Mouse (Mus musculus) forebrain, postnatal 0 days (tissue): Measurements from ENCODE around the gene Ipo4. TPM values are rescaled to one million over a fixed set of nuclear protein-coding genes. Genes with fewer than 3 reads are reported as not detected.

Source experiments
- ATAC-seq: fragments of 200-750 bp; cut with Nextera tagmentation; 2 replicates; pipeline ENCODE4 v1.8.0; 2017; ENCODE audit warnings: mild to moderate bottlenecking, moderate library complexity
- DNase-seq: peaks from one replicate; pipeline ENCODE4 v3.0.0-alpha.2; 2015
- H3K27ac ChIP-seq: fragments of 300-500 bp; sonication (generic); 2 replicates; pipeline ENCODE4 v1.5.1; 2014; ENCODE audit warnings: low read depth, mild to moderate bottlenecking, antibody characterized with exemption, low read length, moderate library complexity, mixed read lengths
- H3K27me3 ChIP-seq: fragments of 300-500 bp; sonication (generic); 2 replicates; pipeline ENCODE4 v1.6.1; 2014; ENCODE audit warnings: mild to moderate bottlenecking, low read length, mixed read lengths; ENCODE audit not compliant: insufficient read depth
- H3K36me3 ChIP-seq: fragments of 300-500 bp; sonication (generic); 2 replicates; pipeline ENCODE4 v1.6.1; 2014; ENCODE audit warnings: mild to moderate bottlenecking, moderate library complexity; ENCODE audit not compliant: insufficient read depth
- H3K4me1 ChIP-seq: fragments of 300-500 bp; sonication (generic); 2 replicates; pipeline ENCODE4 v1.6.1; 2014; ENCODE audit warnings: antibody characterized with exemption; ENCODE audit not compliant: insufficient read depth
- H3K4me2 ChIP-seq: fragments of 300-500 bp; sonication (generic); 2 replicates; pipeline ENCODE4 v1.6.1; 2014; ENCODE audit warnings: low read depth, mild to moderate bottlenecking, moderate library complexity
- H3K4me3 ChIP-seq: fragments of 300-500 bp; sonication (generic); 2 replicates; pipeline ENCODE4 v1.5.1; 2014; ENCODE audit warnings: low read depth, low read length, mixed read lengths
- H3K9ac ChIP-seq: fragments of 300-500 bp; sonication (generic); 2 replicates; pipeline ENCODE4 v1.6.1; 2014; ENCODE audit warnings: mild to moderate bottlenecking
- H3K9me3 ChIP-seq: fragments of 300-500 bp; sonication (generic); 2 replicates; pipeline ENCODE4 v1.6.1; 2016; ENCODE audit warnings: low read length
- CTCF ChIP-seq: sonication (generic); IDR thresholded peaks from 2 replicates; pipeline ENCODE4 v1.5.1; 2016; ENCODE audit warnings: antibody characterized with exemption, control low read depth, low read depth
- WGBS: fragments of 180-500 bp; shearing (Covaris S2); extraction: QIAGEN DNeasy Blood & Tissue Kit; methylation state at CpG from one replicate; pipeline ENCODE4 v1.1.7; 2014; 5-methylcytosine and 5-hydroxymethylcytosine counted together
- polyA plus RNA-seq: library from polyadenylated mRNA; unstranded; fragments of >200 nt; fragmentation: Nextera tagmentation; extraction: Ambion mirVana; gene quantifications from 2 replicates; pipeline ENCODE4 v1.2.1, GENCODE M21; 2015
- total RNA-seq: library from RNA; depleted of rRNA; stranded (reverse); fragments of >200 nt; gene quantifications from 2 replicates; pipeline ENCODE4 v1.2.3, GENCODE M21; 2014

Ipo4 gene
- total and polyA plus RNA-seq, 2 experiments from 2014 or later: 90.9 to 92.0 TPM

DNA sequence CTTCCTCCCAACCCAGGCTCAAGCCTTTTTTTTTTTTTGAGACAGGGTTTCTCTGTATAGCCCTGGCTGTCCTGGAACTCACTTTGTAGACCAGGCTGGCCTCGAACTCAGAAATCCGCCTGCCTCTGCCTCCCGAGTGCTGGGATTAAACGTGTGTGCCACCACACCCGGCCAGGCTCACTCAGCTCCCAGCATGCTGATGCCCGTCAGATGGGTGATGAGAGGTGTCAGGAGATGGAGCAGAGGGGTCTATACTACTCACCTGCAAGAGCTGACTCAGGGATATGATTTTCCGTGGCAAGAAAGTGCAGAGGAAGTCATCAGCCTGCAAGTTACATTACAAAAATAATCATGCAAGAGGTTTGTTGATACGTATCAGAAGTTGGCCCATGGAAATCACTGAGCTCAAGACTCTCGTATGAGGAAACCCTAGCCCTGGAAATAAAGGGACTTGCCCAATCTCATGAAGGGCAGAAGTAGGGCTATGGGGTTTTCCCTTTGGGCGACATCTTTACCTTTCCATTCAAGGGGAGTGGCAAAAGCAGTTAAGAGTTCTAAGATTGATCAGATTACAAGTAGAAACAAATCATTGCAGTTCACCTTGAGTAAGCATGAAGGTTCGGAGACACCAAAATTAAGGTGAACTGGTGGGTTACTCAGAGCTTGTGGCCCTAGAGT is 45.8 kb downstream of the Ipo4 start:
- no peak for TF ChIP-seq CTCF
- H3K4me1 ChIP-seq: peaks cover 19% of the 10 kb centered on the region
- no peak for DNase-seq
- H3K27ac ChIP-seq: no peak overlapping the region
- no peaks in the 10 kb centered on the region for H3K27me3 ChIP-seq
- 86% methylated on average over 11 of the region's 11 CpGs for WGBS
- H3K36me3 ChIP-seq: peaks cover 15% of the 10 kb centered on the region
- H3K4me3 ChIP-seq: peak overlapping the region; percentile 80
- peak overlapping the region; percentile 57 for H3K9ac ChIP-seq
- peak overlapping the region; percentile 95 for H3K4me2 ChIP-seq
- no peaks in the 10 kb centered on the region for H3K9me3 ChIP-seq
- no peak for ATAC-seq

DNA sequence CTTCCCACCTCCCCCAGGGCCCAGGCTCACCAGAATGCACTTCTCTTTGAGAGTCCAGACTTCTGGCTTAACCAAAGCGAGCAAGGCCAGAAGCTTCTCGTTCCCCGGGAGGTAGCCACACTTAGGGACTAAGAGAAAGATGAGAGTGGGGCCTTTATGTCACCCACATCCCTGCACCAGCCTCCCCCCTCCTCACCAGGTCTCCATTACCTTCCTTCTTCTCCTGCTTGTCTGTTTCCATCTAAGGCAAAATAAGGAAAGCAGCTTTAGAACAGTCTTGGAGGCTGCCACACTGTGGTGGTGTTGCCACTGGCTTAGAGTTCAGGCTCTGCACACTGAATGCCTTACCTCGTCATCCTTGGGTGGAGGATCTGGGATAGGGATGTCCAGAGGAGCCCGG is 46.5 kb downstream of the Ipo4 start:
- H3K4me1 ChIP-seq: peaks cover 19% of the 10 kb centered on the region
- 93% methylated on average over 5 of the region's 5 CpGs for WGBS

DNA sequence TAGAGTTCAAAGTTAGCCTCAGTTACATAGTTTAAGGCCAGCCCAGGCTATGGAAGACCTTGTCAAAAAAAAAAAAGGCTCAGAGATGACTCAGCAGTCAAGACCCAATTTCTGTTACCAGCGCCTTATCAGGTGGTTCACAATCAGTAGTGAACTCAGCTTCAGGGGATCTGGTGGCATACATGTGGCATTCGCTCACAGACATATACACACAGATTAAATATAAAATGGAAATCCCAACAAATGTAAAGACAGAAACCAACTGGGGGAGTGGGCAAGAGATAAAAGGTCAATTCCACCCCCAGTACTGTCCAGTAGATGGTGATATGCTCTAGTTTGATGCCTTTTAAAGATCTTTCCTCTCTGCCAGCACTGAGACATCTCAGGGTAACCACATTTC is 49.6 kb downstream of the Ipo4 start:
- no peak for DNase-seq
- no peak for TF ChIP-seq CTCF
- no peak for ATAC-seq
- Histone ChIP-seq H3K4me1 (peaks cover 5% of the 10 kb centered on the region; the same call in 1 of the 2 replicates), H3K9me3 (no peaks in the 10 kb centered on the region), H3K27me3 (no peaks in the 10 kb centered on the region), H3K4me3 (no peak overlapping the region), H3K9ac (no peak overlapping the region), H3K4me2 (no peak overlapping the region), H3K27ac (no peak overlapping the region), H3K36me3 (peaks cover 7% of the 10 kb centered on the region)
- 96% methylated on average over 2 of the region's 2 CpGs for WGBS

More for the DNA sequence above, 46.5 kb downstream of the Ipo4 start:
- TF ChIP-seq CTCF: no peak
- Histone ChIP-seq H3K4me3 (no peak overlapping the region), H3K36me3 (peaks cover 8% of the 10 kb centered on the region; the same call in 1 of the 2 replicates), H3K4me2 (no peak overlapping the region), H3K9me3 (no peaks in the 10 kb centered on the region), H3K27ac (no peak overlapping the region), H3K27me3 (no peaks in the 10 kb centered on the region), H3K9ac (no peak overlapping the region)
- ATAC-seq: no peak
- DNase-seq: no peak

DNA sequence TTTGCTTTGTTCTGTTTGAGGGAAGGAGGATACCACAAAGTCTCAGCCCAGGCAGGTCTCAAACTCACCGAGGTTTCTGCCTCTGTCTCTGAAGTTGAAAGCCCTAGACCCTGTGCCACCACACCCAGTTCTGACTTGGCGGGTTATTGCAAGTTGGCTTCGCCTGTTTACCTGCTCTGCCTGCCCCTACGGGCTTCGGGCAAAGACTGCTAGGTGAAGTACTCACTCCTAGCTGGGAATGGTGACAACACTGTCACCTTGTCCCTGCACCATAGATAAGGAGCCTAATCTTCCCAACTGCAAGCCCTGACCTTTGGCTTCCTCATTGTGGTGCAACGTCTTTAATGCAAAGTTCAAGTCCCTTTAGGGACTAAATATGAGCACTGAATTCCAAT is 50.2 kb downstream of the Ipo4 start:
- Histone ChIP-seq H3K36me3 (peaks cover 10% of the 10 kb centered on the region), H3K4me3 (peak overlapping the region; percentile 48), H3K27me3 (no peaks in the 10 kb centered on the region), H3K9ac (no peak overlapping the region), H3K4me2 (peak overlapping the region; percentile 68), H3K9me3 (no peaks in the 10 kb centered on the region), H3K4me1 (peaks cover 5% of the 10 kb centered on the region; the same call in 1 of the 2 replicates), H3K27ac (no peak overlapping the region)
- no peak for ATAC-seq
- 68% methylated on average over 6 of the region's 6 CpGs for WGBS
- DNase-seq: no peak
- no peak for TF ChIP-seq CTCF

DNA sequence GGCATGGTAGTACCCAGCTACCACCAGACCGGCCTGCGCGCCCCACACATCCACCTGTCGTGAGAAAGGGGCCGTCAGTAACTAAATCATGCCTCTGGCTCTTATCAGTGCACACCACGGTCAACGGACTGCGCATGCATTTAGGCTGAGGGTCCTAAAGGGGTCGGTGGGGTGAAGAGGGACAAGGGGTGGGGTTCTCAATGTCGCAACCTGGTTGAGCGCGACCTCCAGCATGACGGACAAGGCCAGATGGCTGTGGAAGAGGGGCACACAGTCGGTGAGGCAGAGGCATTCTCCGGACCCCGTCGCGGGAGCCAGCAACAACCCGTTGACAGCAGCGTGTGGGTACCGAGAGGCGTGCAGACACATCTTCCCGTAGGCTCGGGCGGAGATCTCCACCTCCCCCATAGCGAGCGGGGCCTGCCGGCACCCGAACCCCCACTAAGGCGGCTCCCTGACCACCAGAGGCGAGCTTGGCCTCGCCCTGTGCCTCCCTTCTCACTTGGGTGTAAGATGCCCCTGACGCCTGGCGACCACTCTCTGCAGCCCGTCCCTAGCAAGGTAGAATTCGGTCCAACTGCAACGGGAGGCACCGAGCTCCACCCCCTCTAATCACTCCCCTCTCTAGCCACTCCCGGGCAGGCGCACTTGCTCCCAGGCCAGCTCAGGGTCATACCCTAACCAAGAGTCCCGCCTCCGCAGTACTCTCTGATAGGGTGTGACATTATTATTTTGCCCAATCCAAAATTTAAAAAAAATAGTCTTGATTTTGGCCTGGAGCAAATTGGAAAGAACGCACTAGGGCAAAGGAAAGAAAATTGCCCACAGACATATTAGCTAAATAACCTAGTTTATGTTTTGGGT is 50.8 kb downstream of the Ipo4 start, which contains the start of gene Emc9:
TSS of gene Emc9 (minus strand) at position 601 of the 864 bp plus-strand sequence.
- peaks cover 2% of the 10 kb centered on the region; the same call in 1 of the 2 replicates for H3K4me1 ChIP-seq
- no peak for DNase-seq
- peak within 1 kb of the TSS; percentile 48 for H3K4me3 ChIP-seq
- peak within 1 kb of the TSS; percentile 68 for H3K4me2 ChIP-seq
- TF ChIP-seq CTCF: no peak
- 0 out of 2 replicates have a peak within 1 kb of the TSS, but pooled peaks have one; percentile 3 for H3K27ac ChIP-seq
- peak within 1 kb of the TSS; percentile 60 for H3K9ac ChIP-seq
- ATAC-seq: peak; percentile 89
- H3K9me3 ChIP-seq: no peaks in the 10 kb centered on the region
- no peaks in the 10 kb centered on the region for H3K27me3 ChIP-seq
- WGBS: 5% methylated on average over 43 of the region's 43 CpGs
- H3K36me3 ChIP-seq: peaks cover 17% of the 10 kb centered on the region

DNA sequence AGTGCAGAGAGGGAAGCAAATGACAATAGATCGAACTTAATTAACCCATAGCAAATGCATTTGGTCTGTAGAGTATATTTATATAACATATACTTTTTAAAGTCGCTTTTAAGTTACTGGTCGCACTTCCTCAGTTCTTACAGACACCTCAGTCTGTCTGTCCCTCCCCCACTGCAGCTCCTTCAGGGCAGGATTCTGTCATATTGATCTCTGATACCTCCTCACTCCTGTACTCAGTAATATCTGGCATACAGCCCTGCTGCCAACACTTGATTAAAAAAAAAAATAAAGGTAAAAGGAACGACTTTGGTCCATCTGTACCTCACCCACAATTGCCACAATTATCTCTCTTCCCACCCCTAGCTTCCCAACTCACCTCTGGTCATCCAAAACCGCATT is 51.5 kb downstream of the Ipo4 start:
- WGBS: 42% methylated on average over 5 of the region's 5 CpGs
- TF ChIP-seq CTCF: no peak

More for the DNA sequence above, 51.5 kb downstream of the Ipo4 start:
- Histone ChIP-seq H3K9ac (peak overlapping the region; percentile 60), H3K27ac (no peak overlapping the region), H3K4me2 (peak overlapping the region; percentile 68), H3K4me3 (peak overlapping the region; percentile 48), H3K36me3 (peaks cover 19% of the 10 kb centered on the region), H3K9me3 (no peaks in the 10 kb centered on the region), H3K4me1 (no peaks in the 10 kb centered on the region), H3K27me3 (no peaks in the 10 kb centered on the region)
- DNase-seq (no peak), ATAC-seq (0 out of 2 replicates have a peak, but pooled peaks have one; percentile 2)
